Mouse (Mus musculus) monocyte, adult 2 months (primary cell): ENCODE measurements around the gene Banf1.
"Not testable (repeated sequence)": the region's sequence is repeated elsewhere in the genome, so short reads cannot be mapped to it uniquely, and the experiment has no call there.

Experiments
- DNase-seq, 2 experiments: peaks; one replicate each; pipeline ENCODE4 v3.0.0; 2022; ENCODE audit warnings: low spot score in 2 of 2, low read depth in 1 of 2

Banf1 gene

DNA sequence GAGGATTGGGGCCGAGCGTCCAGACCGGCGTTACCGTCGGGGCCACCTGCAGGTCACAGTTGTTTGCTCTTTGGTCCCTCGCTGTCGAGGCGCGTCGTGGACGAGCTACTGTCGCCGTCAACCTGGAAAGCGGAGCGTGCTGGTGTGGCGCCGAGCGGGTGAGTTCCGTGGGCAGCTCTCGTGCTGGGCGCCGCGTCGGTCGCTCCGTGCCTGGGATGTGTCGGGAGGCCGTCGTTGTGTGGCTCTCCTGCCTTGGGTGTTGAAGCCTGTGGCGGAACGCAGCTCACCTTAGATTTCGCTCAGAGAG is at the start of gene Banf1:
Gene Banf1 (minus strand): TSS at position 116 of the 307 bp plus-strand sequence.
- no peak for DNase-seq

DNA sequence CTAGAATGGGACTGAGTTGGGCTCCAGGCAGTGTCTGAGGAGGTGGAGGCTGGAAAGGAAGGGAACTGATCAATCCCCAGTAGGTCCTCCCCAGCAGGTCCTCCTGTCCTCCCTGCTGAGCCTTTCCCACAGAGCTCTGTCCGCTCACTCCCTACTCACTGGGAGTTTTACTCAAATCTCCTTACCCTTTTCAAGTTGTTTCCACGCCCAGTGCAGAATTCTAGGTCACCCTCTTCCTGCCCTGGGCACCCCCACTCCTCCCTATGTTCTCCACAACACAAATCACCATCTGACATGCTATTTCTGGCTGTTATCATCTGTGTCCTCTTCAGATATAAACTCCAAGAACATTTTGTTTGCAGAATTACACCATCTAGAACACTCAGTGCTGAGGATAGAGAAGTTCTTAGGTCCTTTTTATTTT is 47.6 kb upstream of the Banf1 start:
- DNase-seq, result no peak

DNA sequence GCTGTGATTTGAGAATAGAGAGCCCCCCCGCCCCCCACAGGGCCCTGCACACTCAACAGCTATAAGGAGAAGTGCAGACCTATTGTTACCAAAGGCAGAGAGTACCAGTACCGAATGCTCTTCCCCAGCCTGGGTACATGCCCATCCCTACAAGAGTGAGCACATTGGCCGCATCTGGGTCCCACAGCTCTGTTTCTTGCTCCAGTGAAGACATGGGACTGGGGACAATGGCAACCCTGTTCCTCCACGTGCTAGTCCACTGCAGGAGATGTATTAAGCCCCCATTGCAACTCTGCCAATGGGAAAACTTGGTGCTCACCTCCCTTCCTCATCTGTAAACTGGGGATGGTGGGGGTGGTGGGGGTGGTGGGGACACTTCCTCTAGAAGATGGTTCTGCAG is 46.9 kb upstream of the Banf1 start:
- no peak for DNase-seq

DNA sequence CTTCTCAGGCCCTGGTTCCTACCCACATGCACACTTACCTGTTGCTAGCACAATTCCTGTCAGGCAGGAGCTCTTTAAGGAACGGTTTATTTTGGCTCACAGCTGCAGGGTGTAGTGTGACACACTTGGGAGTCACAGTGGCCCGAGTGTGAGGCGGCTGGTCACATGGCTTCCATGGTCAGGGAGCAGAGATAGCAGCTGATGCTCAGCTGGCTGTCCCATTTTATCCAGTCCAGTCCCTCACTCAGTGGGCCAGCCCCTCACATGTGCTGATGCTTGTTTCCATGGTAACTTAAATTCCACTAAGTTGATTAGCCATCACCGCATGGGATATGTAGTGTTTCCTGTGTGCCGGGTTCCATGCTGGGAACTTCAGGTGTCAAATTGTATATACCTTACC is 45.0 kb upstream of the Banf1 start:
- DNase-seq, result no peak

DNA sequence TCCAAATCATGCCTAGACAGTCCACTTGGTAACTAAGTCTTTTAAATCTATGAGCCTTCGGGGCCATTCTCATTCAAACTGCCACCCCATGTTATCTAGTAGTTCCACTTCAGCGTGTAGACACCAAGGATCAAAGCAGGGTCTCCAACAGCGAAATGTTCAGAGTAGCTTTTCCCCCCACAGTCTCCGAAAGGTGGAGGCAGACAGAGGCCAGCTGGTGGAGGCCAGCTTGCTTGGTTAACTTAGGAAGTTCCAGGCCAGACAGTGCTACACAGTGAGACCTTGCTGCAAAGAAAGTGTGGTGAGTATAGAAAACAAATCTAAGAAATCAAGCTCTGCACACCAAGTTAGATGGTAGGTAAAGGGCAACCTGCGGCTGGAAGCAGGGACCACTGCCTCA is 43.7 kb upstream of the Banf1 start:
- no peak for DNase-seq

DNA sequence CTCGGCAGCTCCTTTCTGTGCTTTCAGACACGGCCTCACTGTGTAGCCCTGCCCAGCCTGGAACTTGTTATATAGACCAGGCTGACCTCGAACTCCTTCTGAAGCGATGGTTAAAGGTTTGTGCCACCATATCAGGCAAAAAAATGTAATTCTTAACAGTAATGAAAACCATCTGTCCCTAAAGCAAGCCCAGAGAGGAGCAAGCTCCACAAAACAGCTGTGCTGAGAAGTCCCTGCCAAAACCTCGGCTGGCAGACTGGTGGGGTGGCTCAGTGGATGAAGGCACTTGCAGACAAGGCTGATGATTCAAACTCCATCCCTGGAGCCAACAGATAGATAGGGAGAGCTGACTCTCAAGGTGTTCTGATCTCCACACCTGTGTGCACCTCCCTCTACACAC is 42.1 kb upstream of the Banf1 start:
- no peak for DNase-seq

DNA sequence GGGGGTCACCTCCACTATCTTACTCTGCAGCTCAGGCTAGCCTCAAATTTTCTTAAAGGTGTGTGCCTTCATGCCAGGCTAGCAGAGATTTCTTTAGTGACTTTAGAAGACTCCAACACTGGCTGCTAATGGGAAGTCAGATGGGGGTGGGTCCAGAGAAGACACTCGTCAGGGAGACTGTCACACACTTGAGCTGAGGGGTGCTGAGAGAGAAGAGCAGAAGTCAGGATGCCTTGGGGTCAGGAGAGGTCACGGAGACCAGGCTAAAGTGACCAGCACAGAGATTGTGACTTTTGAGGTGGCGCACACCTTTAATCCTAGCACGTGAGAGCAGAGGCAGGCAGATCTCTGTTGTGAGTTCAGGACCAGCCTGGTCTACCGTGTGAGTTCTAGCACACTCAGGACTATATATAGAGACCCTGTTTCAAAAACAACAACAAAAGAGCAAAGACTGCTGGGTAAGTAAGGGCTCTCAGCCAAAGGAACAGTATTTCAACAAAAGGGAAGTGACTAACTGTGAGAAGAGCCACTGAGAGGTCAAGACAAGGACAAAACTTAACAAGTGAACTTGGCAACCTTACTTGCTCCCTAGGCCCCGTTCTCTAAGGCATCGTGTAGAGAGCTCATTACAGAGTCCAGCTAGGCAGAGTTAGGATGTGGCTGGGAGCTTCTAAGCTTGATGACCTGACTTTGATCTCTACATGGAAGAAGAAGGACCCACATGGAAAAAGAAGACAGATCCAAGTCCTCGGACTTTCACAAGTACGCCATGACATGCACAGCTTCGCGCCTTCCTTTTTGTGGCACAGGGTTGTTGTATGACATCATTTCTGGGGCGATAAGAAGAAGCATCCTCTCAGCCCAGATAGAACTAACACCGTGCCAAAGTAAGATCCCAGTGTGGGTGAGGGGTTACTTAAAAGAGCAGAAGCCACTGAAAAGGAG is 41.4 kb upstream of the Banf1 start:
- DNase-seq, result peak in 1 of 2 experiments; percentile 56

DNA sequence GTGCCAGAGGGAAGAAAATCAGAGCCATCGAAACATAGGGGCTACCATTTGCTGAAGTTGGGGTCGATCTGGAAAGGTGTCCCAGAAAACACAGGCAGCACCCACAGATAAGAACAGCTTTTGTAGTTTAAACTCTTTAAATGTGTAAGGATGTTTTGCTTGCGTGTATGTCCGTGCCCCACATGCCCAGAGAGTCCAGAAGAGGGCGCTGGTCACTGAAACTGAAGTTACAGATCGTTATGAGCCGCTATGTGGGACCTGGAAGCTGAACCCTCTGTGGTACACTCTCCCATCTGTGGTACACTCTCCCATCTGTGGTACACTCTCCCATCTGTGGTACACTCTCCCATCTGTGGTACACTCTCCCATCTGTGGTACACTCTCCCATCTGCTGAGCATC is 40.2 kb upstream of the Banf1 start:
- DNase-seq, result peak in 1 of 2 experiments; percentile 67

DNA sequence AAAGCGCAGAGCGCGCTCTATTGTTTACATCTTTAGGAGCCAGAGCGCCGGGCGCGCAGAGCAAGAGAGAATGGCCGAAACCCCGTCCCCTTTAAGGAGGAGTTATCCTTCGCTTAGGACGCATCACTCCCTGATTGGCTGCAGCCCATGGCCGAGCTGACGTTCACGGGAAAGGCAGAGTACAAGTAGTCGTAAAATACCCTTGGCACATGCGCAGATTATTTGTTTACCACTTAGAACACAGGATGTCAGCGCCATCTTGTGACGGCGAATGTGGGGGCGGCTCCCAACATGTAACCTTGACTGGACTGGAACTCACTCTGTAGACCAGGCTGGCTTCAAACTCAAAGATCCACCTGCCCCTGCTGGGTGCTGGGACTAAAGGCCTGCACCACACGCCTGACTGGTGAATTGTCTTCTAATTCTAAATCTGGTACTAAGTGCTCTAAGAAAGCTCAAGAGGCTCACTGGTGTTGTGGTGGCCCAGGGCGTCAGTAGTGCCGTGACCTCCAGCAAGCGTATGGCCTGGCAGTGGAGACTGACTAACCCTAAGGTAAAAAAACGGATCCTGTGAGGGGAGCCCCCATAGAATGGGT is 39.7 kb upstream of the Banf1 start:
- peak in 1 of 2 experiments; percentile 49 for DNase-seq

DNA sequence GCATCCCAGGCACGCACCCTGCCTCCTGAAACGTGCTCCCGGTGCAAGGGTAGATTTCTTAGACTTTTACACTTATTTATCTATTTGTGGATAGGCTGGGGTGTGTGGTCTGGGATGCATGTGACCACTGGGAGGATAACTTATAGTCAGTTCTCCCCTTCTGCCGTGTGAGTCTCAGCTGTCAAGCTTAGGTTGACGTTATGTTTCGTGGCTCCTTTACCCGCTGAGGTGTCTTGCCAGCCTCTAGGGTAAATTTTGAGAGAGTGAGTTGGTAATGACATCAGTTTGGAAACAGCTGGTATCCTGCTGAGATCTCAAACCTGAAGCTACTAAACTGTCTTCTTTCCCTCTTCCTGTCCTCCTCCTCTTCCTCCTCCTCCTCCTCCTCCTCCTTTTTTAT is 39.0 kb upstream of the Banf1 start:
- no peak for DNase-seq

DNA sequence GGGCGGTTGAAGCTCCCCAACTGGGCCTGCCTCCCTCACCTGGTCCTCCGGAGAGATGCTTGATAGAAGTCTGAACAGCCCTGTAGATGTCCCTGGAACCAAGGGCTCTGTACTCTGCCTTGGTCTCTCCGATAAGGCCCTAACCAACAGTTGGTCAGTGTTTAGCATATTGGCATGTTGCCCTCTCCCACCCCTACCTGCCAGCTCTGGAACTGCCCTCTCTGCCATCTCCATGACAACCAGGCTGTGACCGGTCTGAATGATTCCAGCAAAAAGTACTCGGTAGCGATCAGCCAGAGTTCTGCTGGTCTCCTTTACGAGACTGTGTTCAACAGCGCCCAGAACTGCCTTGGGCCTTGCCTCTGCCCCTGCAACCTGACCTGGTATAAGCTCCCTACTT is 35.3 kb upstream of the Banf1 start, which contains the start of gene Tsga10ip:
Gene Tsga10ip (minus strand): TSS at position 234 of the 400 bp plus-strand sequence.
- no peak for DNase-seq

DNA sequence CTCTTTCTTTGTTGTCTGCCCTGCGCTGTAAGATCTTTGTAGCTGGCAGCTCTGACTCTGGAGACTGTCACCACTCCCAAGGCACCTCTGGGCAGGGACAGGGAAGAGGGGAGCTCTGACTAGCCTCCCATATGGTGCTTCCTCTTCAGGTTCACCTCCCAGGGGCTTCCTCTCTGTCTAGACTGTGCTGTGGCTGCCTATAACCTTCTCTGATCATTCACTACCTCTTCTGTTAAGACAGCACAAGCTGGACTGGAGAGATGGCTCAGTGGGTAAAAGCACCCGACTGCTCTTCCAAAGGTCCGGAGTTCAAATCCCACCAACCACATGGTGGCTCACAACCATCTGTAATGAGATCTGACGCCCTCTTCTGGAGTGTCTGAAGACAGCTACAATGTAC is 34.1 kb upstream of the Banf1 start:
- DNase-seq, result not testable (repeated sequence)

DNA sequence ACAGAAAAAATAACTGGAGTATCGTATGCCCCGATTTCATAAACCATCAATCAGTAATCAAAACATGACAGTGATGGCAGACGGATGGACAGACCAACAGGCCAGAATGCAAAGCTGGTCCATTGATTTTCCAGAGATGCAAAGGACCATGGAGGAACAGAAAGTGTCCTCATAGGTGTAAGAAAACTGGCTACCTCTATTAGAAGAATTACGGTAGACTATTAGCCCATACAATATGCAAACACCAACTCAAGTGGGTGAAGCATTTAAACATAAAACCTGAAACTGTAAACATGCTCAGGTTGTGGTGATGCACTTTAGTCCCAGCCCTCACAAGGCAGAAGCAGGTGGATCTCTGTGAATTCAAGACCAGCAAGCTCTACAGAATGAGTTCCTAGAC is 28.4 kb upstream of the Banf1 start:
- no peak for DNase-seq

DNA sequence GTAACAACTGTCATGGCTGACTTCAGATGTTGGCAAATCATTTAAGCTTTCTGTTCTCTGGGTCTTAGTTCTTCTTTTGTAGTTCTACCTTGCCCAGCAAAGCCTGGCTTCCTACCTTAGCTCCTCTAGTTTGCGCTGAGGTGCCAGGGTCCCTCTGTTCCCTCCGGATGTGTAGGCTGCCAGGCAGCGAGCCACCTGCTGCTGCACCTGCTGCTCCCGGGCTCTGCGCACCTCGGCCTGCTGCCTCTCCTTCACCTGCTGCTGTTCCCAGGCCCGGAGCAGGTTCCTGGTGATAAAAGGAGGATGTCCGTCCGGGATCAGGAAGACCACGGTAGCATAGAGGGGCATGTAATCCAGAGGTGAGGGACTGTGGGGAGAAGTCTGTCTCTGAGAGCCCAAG is 27.2 kb upstream of the Banf1 start:
- DNase-seq, result no peak

DNA sequence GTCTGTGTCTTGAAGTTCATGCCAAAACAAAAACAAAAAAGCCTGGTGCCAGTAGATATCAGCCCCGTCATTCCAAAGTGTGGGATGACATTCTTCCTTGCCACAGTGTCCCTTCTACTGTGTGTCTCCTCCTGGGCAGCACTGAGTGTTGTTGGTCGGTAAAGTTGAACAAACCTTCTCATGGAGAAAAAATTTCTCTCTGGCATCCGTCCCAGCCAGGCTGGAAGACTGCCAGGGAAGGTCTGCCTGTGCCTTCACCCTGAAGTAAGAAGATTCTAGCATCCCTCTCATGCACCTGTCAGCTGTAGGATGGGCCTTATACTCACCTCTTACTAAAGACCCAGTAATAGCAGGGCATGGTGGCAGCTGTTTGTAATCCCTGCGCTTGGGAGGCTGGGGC is 25.9 kb upstream of the Banf1 start:
- DNase-seq, result no peak

DNA sequence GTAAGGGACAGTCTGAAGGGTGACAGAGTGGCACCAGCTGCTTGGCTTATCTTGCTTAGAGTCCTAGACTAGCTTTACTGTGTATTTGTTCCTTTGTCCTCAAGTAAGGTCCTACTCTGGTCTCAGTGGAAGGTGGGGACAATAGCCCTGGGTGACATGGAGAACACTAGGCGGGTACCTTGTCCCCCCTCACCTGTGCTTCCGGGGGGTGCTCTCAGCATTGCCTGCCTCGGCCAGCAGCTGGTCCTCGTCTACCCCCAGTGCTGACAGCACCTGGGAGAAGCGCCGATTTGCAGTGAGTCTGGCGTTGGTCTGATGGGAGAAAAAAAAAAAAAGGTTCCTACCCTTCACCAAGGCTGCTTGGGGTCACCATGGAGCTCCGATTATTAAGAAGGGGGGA is 23.4 kb upstream of the Banf1 start:
- DNase-seq, result no peak

DNA sequence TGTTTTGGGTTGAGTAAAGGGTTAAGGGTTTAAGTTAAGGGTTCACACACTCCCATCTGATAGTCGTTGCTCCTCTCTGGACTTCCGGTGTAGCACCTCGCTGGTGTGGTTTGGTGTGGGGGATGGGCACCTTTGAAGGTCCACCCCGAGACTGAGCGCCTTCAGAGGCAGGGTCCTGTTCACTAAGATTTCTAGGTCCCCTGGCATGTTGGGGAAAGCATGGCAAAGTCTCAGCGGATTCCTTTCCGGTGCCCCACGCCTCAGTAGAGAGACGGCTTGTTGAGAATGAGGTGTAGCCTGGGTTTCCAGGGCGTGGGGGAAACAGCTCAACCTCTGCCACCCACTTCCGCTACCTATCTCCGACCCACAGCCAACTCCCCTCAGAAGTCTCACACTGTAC is 22.7 kb upstream of the Banf1 start:
- DNase-seq, result no peak

DNA sequence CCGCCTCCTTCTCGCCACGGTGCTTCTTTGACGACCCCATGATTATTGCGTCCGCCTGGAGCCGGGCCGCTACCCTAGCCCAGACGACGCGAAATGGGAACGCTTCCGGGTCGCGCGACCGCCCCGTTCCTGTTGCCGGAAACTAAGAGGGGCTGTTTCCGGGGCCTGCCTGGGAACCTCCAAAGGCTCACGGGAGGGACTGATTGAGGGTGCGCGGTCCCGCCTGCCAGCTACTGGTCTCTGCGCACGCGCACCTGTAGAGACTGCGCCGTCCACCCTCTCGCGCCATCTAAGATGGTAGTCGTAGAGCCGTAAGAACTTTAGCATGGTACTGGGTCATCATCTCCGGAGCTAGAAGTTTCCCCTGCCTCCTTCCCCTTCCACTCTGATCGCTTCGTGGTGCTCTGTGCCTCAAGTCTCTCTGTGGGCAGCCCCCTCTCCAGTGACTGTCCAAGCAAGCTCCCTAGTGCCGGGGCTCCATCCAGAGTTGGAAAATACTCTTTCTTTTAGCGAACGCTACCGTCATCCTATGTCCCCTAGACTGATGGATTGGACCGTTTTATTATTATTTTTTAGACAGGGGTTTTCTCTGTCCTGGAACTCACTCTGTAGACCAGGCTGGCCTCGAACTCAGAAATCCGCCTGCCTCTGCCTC is 21.7 kb upstream of the Banf1 start, which contains the start of gene Sart1:
Gene Sart1 (minus strand): TSS at position 116 of the 655 bp plus-strand sequence.
- DNase-seq, result peak; percentile 85 to 87

DNA sequence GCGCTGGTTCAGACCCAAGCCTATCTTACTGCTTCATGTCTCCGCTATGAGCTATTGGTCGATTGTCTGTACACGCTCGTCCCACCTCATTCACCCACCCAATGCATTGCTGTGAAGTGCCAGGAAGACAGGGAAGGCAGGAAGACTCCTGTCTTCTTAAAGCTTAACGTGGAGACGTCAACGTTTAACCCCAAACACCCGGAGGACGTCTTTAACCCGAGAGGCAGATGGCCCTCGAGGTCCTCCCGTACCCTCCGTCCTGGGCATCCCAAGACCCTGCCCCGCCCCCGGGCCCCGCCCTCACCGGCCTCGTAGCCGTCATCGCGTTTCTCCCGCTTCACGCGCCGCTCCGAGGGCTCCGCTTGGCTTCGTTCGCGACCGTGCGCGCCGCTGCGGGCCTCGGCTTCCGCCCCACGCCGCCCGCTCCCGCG is 21.1 kb upstream of the Banf1 start:
- no peak for DNase-seq

DNA sequence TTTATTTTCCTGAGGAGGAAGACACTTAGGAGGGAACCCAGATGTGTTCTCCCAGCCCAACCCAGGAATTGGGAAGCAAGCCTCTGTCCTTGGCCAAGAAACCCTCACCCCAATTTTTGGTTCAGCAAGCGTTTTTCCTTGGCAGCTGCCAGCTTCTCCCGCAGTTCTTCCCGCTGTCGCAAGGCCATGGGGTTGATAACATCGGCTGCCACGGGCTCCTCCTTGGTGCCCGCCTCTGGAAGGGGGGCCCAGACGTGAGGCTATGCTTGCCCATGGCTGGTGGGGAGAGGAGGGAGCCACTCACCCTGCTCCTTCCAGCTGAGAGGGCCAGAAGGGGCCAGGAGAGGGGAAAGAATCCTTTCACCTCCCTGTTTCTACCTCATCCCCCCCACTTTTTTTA is 17.7 kb upstream of the Banf1 start:
- no peak for DNase-seq

DNA sequence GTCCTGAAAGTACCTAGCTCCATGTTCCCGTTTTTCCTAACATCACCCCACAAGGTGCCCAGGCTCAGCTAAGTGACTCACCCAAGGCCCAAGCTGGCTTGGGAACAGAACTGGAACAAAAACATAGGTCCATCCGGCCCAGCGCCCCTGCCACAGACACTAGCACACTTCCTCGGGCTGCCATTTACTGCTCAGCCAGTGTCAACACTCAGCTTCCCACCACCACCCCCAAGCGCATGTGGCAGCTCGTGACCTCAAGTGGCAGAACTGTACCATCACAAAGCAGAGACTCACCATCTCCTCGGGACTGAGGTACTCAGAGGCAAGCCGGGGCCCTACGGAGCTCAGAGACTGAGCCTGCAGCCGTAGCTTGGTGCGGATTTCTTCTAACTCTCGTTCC is 16.4 kb upstream of the Banf1 start:
- no peak for DNase-seq

DNA sequence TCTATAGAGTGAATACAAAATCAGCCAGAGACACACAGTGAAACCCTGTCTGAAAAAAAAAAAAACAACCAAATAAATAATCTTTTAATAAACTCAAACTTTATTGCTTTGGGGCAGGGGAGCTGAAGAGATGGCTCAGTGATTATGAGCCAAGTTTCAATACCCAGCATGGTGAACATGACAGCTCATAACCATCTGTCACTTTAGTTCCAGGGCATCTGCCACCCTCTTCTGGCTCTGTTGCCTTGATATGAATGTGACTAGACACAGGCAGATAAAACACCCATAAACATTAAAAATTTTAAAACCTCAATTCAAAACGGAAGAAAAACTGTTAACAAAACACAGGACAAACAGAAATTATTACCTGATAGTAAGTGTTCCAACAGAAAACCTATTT is 10.5 kb upstream of the Banf1 start:
- no peak for DNase-seq
